Mouse (Mus musculus) cerebellum, adult 9-11 months (tissue): Measurements from ENCODE around the gene Lexm.
A peak's percentile ranks its signal among the peaks of the same experiment; 100 is the strongest.

Experiments
- DNase-seq: peaks from one replicate; pipeline ENCODE4 v3.0.0; 2022

Lexm gene

DNA sequence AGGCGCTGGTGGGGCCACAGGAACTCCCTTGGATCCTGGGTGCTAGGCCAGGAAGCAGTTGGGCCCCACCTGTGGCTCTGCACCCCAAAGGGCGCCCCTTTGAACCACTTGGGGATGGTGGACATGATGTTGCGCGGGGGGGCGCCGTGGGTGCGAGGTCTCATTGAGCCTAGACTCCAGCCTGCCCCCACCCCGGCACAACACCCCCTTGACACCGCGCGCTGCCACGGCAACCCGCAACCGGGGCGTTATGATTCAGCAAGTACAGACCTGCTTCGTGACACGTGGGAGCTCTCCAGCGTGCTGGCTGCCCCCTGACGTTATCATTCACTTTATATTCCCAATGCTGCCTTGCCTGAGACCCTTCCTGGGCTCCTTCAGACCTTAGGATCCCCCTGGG is at the start of gene Lexm:
Gene Lexm, minus strand, starts transcription at position 186 of the 400 bp plus-strand sequence.
- no peak for DNase-seq

DNA sequence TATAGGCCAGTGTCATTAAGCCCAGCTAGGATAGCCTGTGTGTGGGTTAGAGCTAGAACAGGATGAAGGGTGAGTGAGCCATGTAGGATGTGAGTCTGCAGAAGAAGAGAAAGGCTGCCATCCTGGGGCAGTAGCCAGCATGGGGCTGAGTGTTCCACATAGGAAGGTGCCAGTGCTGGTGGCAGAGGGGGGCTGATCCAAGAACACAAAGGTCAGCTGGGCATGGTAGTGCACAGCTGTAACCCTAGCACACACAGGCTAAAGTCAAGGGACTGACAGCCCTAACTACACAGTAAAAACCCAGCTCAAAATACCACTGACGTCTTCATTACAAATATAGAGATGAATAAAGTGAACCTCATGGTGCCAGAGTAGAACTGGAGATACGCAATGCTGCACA is 49.5 kb upstream of the Lexm start:
- no peak for DNase-seq

DNA sequence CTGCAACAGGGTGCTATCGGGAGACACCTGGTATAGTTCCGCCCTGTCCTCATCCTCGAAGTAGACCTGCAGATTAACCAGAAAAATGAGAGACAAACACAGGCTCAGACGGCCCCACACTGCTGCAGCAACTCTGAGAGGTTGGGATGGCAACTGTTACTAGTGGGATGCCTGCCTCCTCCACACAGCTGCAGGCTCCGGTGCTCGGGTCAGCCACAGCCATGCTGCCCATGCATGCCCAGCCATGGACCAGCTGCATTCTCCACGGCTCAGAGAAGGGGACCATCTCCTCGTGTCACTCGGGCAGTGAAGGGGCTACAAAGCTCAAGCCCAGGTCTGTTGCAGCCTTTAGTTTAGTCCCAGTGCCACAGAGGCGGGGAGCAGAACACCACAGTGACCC is 48.6 kb upstream of the Lexm start:
- no peak for DNase-seq

DNA sequence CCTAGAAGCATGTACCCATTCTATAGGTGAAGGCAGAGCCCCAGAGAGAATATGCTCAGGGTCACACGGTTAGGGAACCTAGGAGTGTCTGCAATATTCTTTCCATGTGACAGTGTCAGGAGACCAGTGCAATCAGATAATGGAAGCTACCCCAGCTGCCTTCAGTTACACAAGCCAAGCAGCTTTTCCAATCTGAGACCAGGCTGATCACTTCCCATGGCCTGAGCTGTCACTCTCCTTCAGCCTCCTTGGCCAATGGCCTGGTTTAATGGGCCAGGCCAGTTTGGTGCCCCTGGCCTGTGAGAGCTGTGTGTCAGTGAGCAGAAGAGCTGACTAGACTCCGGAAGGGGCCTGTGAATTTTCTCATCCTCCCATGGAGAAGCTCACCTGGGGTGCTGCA is 48.2 kb upstream of the Lexm start:
- no peak for DNase-seq

DNA sequence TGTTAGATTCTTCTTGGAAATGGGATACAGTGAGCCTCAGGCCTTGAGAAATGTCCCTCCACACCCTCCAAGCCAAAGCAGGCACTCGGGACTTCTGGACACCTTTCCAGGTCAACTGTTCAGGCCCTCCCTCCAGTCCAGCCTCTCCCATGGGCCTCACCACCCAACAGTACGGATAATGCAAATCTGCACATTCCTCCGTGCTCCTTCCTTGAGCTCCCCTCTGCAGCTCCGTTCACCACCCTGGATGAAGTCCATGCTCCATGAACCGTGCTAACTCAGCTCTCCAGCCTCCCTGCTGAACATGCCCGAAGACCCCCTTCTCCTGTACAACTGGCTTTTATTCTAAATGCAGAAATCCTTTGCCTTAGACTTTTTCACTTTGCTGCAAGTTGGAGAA is 47.7 kb upstream of the Lexm start:
- DNase-seq: no peak

DNA sequence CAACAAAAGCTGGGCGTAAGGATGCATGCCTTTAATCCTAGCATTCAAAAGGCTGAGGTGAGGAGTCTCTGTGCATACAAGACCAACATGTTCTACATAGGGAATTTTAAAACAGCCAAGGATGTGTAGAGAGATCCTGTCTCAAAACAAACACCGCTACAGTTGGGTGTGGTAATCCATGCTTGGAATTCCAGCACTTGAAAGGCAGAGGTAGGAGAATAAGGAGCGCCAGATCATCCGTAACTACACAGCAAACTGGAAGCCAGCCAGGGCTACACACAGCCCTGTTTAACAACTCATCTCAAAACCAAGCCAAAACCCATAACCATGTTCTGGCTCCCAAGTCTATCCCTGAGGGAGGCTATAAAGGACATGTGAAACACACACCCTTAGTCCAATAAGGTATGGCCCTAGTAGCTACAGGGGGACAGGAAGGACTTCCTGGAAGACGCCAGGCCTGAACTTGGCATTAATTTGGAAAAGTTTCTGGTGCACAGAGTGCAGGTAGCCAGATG is 47.0 kb upstream of the Lexm start:
- DNase-seq: no peak

DNA sequence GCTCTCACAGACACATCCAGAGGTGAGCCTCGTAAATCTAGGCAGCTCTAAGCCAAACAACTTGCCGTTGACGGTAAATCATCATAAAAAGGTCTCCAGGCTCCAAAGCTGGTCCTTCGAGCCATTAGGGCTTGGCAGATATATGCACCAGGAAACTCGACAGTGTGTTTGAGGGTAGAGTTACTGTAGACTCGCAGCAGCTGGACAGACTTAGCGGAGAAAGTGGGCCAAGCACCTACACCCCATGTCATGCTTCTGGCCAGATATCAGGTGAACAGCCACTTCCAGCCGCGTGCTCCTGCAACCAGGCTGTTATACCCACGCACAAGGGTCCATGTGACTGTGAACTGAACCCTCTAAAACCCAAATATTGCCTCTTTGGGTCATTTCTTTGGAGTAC is 38.6 kb upstream of the Lexm start:
- no peak for DNase-seq

DNA sequence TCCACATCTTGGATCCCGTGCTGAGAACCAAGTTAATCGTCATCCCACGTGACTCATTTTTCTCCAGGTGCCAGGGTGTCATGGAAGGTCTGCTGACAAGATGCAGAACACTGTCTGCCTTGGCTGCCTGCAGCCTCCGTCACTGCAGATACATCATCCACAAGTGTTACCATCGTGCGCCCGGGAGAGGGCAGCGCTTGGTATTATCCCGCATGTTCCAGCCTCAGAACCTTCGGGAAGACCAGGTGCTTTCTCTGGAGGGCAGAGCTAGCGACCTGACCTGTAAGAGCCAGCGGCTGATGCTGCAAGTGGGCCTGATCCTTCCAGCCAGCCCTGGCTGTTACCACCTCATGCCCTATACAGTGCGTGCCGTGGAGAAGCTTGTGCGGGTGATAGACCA is 36.0 kb upstream of the Lexm start:
- no peak for DNase-seq

DNA sequence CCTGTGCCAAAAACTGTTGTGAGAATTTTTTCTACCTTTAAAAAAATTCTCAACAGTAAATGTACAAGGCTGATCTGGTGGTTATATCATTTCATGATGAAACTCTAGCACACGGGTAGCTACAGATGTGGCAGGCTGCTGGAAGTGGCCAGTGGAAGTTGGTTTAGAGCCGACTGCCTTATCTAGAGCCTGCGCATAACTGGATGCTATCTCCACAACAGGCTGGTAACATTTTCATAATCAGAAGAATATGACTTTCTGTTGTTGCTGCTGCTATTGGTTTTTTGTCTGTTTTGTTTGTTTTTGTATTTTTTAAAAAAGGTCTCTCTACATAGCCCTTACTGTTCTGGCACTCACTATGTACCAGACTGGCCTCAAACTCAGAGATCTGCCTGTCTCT is 35.5 kb upstream of the Lexm start:
- no peak for DNase-seq

DNA sequence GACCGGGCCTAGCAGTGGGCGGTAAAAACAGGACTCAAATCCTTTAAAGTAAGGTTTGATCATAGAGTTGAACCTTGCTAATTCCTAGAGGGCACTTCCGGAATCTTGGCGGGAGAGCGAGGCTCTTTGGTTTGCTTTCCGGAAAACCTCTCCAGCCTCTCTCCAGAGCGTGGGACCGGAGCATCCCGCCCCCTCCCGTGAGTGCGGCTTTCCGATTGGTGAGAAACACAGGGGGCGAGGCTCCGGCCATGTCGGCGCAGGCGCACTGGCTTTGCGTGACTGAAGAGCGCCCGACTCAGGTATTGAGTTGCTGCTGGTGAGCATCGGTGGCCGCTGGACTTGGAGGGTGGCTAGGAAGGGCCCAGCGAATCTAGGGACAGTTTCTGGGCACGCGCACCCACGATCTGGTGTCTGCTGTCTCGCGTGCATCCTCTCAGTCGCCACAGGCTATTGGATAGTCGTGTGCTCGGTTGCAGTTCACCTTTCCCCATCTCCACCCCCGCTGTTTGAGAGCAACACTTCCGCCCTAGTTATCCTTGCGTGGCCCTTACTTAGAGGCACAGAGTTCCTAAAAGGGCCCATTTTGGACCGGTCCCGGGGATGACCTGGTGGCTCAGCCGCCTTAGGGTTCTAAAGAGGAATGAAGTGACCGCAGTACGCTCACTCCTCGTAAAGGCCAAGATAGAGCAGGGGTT is 33.9 kb upstream of the Lexm start, which contains the start of gene Pars2:
Gene Pars2, plus strand, starts transcription at position 237 of the 695 bp plus-strand sequence.
- DNase-seq: peak; percentile 99

DNA sequence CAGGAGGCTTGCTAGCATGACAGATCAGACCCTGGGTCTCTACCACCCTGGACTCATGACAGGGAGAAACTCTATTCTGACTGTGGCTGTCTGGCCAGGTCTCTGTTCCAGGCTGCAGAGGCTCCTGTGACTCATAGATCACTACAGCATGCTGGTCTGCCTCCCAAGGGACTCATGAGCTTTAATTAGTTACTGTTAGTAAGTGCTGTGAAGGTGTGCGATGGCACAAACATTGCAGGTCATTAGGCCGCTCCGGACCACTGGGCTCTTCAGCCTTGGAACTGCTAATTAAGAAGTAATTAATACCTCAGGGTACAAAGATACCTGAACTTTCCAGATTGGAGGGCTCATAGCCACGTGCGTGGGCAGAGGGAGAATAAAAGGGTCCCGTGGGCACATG is 30.1 kb upstream of the Lexm start:
- no peak for DNase-seq

DNA sequence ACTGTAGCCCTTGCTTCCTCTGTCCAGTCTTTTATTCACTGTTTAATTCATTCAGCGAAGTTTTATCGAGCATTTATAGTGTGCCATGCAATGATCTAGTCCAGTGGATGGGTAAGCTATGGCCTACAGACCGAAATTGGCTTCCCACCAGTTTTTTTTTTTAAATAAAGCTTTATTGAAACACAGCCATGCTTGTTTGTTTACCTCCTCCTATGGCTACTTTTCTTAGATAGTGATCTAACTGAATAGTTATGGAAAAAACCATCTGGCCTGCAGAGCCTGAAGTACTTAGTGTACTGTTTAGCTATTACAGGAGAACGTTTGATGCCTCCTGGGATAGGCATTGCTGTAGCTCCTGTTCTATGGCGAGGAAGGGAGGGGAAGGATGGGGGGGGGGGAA is 28.8 kb upstream of the Lexm start:
- DNase-seq: no peak

DNA sequence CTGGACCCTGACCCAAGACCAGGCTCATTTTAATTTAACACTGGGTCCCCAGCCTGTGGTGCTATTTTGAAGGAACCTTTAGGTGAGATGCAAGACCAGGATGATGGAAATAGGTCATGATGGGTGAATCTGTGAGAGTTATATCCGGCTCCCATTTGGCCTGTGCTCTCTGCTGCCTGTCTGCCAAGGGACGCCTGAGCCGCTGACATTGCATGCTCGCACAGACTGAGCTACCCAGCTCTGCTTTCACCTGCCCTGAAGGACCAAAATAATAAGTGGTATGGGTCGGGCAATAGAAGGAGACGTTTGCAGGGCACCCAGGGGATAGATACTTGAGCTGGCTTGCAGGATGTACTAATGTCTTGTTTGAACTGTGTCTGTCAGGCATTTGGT is 27.2 kb upstream of the Lexm start:
- no peak for DNase-seq

DNA sequence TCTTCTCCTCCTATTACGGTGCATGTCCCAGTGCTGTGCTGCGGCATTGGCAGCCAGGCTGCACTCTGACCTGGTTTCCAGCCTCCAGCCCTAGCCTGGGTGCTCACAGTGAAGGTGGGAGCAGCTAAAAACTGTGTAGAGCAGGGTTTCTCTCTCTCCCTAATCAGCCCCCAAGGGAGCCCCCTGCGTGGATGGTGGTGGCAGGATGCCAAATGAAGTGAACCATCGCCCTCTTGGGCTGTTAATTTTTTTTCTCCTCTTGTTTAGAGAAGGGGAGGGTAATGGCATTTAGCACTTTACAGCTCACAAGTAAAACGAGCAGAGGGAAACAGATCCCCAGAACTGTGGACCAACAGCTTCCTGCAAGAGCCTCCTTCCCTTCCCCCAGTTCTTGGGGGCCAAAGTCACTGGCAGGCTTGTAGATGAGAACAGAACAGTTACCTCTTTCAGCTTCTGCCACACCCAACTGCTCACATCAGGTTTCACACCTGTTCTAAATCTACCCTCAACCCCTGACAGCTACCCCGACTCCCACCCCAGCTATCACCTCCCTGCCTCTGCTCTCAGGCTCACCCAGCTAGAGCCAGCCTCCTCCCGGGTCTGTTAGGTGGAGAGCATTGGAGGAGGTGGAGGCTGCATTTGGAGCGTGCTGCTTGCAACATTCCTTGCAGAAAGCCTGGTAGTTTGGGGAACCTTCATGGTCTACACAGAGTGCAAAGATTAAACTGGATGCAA is 26.6 kb upstream of the Lexm start:
- no peak for DNase-seq

DNA sequence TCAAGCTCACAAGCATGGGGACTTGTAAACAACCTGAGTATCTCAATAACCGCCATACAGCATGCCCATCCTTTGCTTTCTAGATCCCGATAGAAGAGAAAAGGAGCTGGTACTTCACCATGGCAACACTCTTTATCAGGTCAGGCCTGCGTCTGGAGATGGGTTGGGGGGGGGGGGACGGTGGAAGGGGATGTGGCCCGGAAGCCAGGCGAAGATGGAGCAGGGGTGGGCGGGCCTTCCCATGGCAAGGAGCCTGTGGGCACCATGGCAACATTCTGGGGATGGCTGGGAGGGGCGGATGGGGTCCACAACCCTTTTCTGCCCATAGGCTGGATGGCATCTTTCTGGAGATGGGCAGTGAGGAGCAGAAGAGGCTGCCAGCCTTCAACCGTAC is 17.0 kb upstream of the Lexm start:
- DNase-seq: no peak

DNA sequence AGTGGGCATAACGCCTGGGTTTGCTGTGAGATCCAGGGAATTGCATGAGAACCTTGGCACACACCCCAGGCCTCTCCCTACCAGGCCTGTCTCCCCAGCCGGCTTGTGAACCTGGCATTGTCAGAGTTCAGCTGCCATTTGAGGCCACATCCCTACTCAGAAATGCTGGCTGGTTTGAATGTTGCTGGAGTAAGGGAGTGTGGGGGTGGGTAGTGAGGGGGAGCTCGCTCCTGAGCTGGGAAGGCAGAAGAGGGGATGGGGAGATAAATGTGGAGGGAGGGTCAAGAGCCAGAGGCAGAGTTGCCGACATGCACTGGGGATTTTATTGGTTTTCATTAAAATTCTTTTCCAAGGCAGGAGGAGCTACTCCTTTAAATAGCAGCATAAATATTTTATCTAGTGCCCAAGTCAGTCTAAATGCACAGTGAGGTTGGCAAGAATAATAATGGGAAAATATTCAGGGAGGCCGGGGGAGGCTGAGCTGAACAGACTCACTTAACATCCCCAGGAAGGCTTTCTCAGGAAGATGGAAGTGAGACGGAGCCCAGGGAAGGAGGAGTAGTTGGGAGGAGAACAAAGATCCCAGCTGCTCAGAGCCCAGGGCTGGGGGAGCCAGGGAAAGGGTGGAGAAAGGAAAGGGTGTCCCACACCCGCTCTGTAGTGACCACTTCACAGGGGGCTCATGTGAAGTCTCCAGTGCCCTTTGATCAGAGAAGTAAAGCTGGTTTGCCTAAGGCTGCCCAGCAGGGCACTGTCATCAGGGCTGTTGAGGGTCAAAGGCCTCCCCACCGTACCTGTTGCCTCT is 16.4 kb upstream of the Lexm start:
- no peak for DNase-seq

DNA sequence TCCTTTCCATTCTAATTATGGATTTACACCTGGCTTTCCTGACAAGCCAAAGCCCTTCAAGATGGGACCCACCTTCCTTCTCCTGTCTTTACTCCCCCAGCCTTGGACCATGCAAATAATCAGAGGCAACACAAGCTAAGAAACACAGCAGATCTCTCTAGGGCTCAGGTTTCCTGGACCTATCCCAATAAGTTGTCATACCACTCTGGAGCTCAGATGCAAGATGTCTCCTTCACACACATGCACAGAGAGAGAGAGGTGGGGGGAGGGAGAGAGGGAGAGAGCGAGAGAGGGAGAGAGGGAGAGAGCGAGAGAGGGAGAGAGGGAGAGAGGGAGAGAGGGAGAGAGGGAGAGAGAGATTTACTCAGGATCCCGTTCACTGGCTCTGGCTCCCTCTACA is 15.3 kb upstream of the Lexm start:
- DNase-seq: no peak

DNA sequence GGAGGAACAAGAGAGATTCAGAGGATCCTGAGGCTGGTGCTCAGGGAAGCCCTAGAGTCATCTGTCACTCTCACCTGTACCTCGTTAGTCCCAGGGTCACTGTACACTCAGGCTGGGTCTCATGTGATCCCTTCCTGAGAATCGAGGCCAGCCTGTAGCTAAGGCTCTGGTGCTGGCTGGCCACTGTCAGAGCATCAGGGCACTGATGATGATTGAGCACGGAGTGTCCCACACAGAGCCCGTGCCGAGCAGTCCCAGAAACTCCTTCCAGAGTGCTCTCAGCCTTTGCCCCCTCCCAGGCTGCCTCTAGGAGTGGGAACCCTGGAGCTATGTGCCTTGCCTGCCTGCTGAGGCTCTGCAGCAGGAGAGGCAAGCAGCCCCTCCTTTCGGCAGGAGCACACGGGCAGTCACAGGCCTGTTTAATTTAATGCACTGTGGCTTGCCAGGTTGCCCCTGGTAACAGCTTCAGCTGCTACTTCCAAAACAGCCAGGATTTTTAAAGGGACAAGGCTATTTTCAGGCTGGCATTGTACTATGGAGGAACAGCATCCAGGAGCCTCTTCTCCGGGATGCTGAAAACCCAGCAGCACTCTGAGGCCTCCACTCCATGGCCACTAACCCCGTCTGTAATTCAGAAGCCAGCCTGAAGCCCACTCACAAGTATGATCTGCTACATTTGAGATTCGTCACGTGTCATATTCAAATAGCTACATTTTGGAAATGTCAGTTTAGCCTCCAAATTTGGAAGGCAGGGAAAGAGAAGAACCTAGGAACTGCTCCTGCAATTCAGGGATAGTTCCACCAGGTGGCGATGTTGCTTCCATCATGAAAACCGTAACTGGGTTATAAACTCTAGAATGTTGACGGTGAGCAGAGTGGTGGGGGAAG is 13.5 kb upstream of the Lexm start:
- DNase-seq: peak; percentile 76

DNA sequence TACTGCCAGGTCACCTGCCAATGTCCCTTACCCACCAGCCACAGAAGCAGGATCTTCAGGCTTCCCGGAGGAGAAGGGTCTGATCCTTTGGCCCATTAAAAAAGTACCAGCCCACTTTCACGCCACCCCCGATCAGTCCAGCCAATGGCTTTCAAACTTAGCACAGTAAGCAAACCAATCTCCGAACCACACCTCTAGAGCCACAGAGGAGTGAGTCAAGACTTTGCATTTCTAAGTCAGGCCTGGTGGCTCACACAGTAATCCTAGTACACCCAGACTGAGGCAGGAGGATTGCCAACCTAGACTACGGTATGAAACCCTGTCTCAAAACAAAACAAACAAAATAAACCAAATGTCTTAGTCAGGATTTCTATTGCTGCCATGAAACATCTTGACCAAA is 12.3 kb upstream of the Lexm start:
- DNase-seq: no peak

DNA sequence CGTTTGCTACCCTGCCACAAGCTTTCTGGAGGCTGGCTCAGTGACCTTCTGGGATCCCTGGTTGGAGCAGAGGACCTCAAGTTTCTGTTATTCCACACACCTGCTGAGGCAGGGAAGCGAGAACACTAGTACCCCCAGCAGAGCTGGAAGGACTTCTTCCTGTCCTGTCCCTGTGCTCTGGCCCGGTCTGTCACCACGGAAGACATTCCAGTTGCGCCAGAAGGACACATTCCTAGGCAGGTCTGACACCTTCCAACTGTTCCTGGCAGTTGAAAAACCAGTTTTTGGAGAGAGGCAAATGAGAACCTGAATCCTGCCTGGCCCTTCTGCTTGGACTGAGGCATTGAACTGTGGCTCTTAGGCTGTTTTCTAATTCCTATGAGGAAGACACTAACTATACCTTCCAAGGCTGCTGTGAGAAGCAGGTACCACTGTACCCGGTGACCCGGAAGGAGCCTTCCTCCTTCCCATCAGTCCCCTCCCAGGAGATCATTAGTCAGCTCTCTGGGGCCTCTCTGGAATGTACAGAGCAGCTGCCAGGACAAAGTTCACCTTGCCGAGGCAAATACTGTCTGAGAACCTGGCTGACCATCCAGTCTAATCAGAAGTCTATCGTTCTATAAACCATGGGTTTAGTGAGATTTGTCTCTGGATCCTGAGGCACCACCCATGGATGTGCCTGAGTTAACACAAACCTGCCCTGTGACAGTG is 11.8 kb upstream of the Lexm start:
- no peak for DNase-seq

DNA sequence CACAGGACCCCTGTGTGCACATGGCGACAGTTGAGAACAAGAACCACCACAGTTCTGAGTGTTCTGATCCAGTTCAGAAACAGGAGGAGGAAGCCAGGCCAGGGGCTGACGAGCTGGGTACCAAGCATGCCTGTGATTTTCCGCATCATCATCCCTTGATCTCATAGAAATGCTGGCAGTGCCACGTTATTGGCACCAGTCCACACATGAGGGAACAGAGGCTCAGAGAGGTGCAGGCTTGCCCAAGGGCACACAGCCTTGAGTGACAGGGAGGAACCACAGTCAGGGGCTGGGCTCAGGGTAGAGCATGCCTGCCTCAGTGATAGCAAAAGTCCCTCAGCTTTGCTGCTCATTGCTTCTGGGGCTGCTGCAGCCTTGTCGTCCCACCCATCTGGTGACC is 10.8 kb upstream of the Lexm start:
- no peak for DNase-seq

DNA sequence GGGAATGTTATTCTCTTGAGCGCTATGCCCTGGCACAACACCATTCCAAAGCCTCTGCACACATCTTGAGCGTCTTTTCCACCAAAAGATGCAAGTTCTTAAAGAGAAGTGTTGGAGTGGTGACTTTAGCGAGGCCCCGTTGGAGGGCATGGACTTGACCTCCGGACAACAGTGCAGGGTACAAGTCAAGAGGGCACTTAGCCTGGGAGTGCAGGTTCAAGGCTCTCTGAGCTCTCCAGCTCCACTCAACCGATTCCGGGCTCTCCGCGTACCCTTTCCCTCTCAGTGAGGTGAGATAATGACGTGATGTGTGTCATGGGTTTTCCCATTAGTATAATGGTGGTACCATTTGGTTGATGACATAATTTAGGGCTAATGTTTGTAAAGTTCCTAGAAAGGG is 7.2 kb upstream of the Lexm start:
- DNase-seq: no peak
